Mouse (Mus musculus) midbrain, embryonic 10.5 days (tissue): ENCODE data around the gene Utrn. TPM values are rescaled to one million over a fixed set of nuclear protein-coding genes. Genes with fewer than 3 reads are reported as not detected.

Experiments
- DNase-seq: peaks from one replicate; pipeline ENCODE4 v3.0.0-alpha.2; 2017; ENCODE audit warnings: low spot score
- H3K27ac ChIP-seq: fragments of 300-500 bp; sonication (generic); replicated peaks from 2 replicates; pipeline ENCODE4 v1.5.1; 2016; ENCODE audit warnings: mild to moderate bottlenecking
- H3K27me3 ChIP-seq: fragments of 300-500 bp; sonication (generic); 2 replicates; pipeline ENCODE4 v1.6.1; 2016; ENCODE audit warnings: low read depth, mild to moderate bottlenecking; ENCODE audit not compliant: poor library complexity, severe bottlenecking
- H3K36me3 ChIP-seq: fragments of 300-500 bp; sonication (generic); 2 replicates; pipeline ENCODE4 v1.6.1; 2016; ENCODE audit warnings: mild to moderate bottlenecking, moderate library complexity
- H3K4me1 ChIP-seq: fragments of 300-500 bp; sonication (generic); 2 replicates; pipeline ENCODE4 v1.6.1; 2016
- H3K4me3 ChIP-seq: fragments of 300-500 bp; sonication (generic); 2 replicates; pipeline ENCODE4 v1.5.1; 2016; ENCODE audit warnings: mild to moderate bottlenecking, moderate library complexity
- H3K9me3 ChIP-seq: fragments of 300-500 bp; sonication (generic); replicated peaks from 2 replicates; pipeline ENCODE4 v1.6.1; 2016; ENCODE audit warnings: mild to moderate bottlenecking
- WGBS: fragments of 180-500 bp; shearing (Covaris S2); methylation state at CpG from one replicate; pipeline ENCODE4 v1.1.7; 2016; 5-methylcytosine and 5-hydroxymethylcytosine counted together
- polyA plus RNA-seq: library from polyadenylated mRNA; unstranded; fragments of >200 nt; fragmentation: Nextera tagmentation; extraction: Ambion mirVana; gene quantifications from 2 replicates; pipeline ENCODE4 v1.2.1, GENCODE M21; 2016

The Utrn gene
- polyA plus RNA-seq, 1 experiment from 2014 or later: 38.8 TPM

GRCm38 (mm10) chr10:12339005-12339703 is 530.0 kb downstream of the Utrn start:
- no peaks in the 10 kb centered on the region for H3K9me3 ChIP-seq
- H3K4me3 ChIP-seq: no peak overlapping the region
- WGBS: 86% methylated on average over 9 of the region's 9 CpGs
- H3K36me3 ChIP-seq: no peaks in the 10 kb centered on the region
- no peak for DNase-seq
- no peaks in the 10 kb centered on the region for H3K27me3 ChIP-seq
- H3K27ac ChIP-seq: no peak overlapping the region
- no peaks in the 10 kb centered on the region for H3K4me1 ChIP-seq

Other genes with a start within 250 kb of the Utrn start
- 1.3 and 2.2 TPM in 2 replicates for gene Stx11, start 94.9 kb upstream of the Utrn start, polyA plus RNA-seq
- 42.5 and 45.7 TPM in 2 replicates for gene Sf3b5, start 136.0 kb upstream of the Utrn start, polyA plus RNA-seq
- gene Plagl1, start 191.1 kb upstream of the Utrn start, polyA plus RNA-seq: 65.6 and 82.0 TPM in 2 replicates